Mouse (Mus musculus) erythroblast, embryonic 14.5 days (primary cell): ENCODE results near the gene Pkig. TPM values are rescaled to one million over a fixed set of nuclear protein-coding genes. Genes with fewer than 3 reads are reported as not detected.
A peak's percentile ranks its signal among the peaks of the same experiment; 100 is the strongest.
"Not testable (repeated sequence)": the region's sequence is repeated elsewhere in the genome, so short reads cannot be mapped to it uniquely, and the experiment has no call there.

Experiments used
- H3K27me3 ChIP-seq: 2 replicates; pipeline ENCODE4 v1.6.1; 2012; ENCODE audit warnings: inconsistent platforms; ENCODE audit not compliant: control insufficient read depth
- H3K36me3 ChIP-seq: 2 replicates; pipeline ENCODE4 v1.6.1; 2012; ENCODE audit warnings: mild to moderate bottlenecking, inconsistent platforms; ENCODE audit not compliant: control insufficient read depth
- H3K4me1 ChIP-seq: 2 replicates; pipeline ENCODE4 v1.6.1; 2012; ENCODE audit warnings: inconsistent platforms; ENCODE audit not compliant: control insufficient read depth
- H3K4me3 ChIP-seq: replicated peaks from 2 replicates; pipeline ENCODE3; 2012; ENCODE audit warnings: moderate library complexity, mild to moderate bottlenecking, inconsistent platforms
- H3K9me3 ChIP-seq: 2 replicates; pipeline ENCODE4 v1.6.1; 2012; ENCODE audit warnings: low read length, inconsistent platforms, mixed read lengths; ENCODE audit not compliant: control insufficient read depth
- GATA1 ChIP-seq: IDR thresholded peaks from 2 replicates; pipeline ENCODE4 v1.6.1; 2012; ENCODE audit warnings: low read length, inconsistent platforms, mixed read lengths
- TAL1 ChIP-seq: IDR thresholded peaks from 3 replicates; pipeline ENCODE4 v1.6.1; 2012; ENCODE audit warnings: low read length, inconsistent platforms, mixed read lengths
- polyA plus RNA-seq: library from polyadenylated mRNA; stranded (reverse); fragments of >175 nt; gene quantifications from 2 replicates; pipeline ENCODE4 v1.2.3, GENCODE M21; 2012

Pkig gene
- polyA plus RNA-seq, 1 experiment: 157 TPM

- no peak overlapping the region for H3K4me3 ChIP-seq
- TF ChIP-seq TAL1: no peak
- no peak for TF ChIP-seq GATA1
- H3K4me1 ChIP-seq: peaks cover 85% of the 10 kb centered on the region
- H3K36me3 ChIP-seq: peaks cover 11% of the 10 kb centered on the region
- no peaks in the 10 kb centered on the region for H3K27me3 ChIP-seq
- no peaks in the 10 kb centered on the region for H3K9me3 ChIP-seq
These were observed 28.7 kb downstream of the Pkig start for GRCm38 (mm10) chr2:163686886-163687285.

GRCm38 (mm10) chr2:163688377-163688776, 30.2 kb downstream of the Pkig start:
- not testable (repeated sequence) for H3K9me3 ChIP-seq, H3K4me3 ChIP-seq, H3K27me3 ChIP-seq
- Histone ChIP-seq H3K4me1 (peaks cover 90% of the 10 kb centered on the region), H3K36me3 (peaks cover 11% of the 10 kb centered on the region)

GRCm38 (mm10) chr2:163689771-163690170, 31.6 kb downstream of the Pkig start:
- Histone ChIP-seq H3K9me3 (no peaks in the 10 kb centered on the region), H3K4me1 (peaks cover 95% of the 10 kb centered on the region), H3K4me3 (no peak overlapping the region), H3K36me3 (peaks cover 20% of the 10 kb centered on the region), H3K27me3 (no peaks in the 10 kb centered on the region)
- TF ChIP-seq TAL1 (no peak), GATA1 (no peak)

- no peak overlapping the region for H3K4me3 ChIP-seq
- H3K27me3 ChIP-seq: no peaks in the 10 kb centered on the region
- H3K36me3 ChIP-seq: peaks cover 20% of the 10 kb centered on the region
- TF ChIP-seq GATA1 (no peak), TAL1 (no peak)
- peaks cover 93% of the 10 kb centered on the region for H3K4me1 ChIP-seq
- no peaks in the 10 kb centered on the region for H3K9me3 ChIP-seq
These were observed 32.5 kb downstream of the Pkig start for GRCm38 (mm10) chr2:163690409-163691304.

- H3K36me3 ChIP-seq: peaks cover 22% of the 10 kb centered on the region
- H3K4me1 ChIP-seq: peaks cover 93% of the 10 kb centered on the region
- no peak overlapping the region for H3K4me3 ChIP-seq
- no peaks in the 10 kb centered on the region for H3K9me3 ChIP-seq
- H3K27me3 ChIP-seq: no peaks in the 10 kb centered on the region
- no peak for TF ChIP-seq TAL1
- TF ChIP-seq GATA1: no peak
These were observed 33.8 kb downstream of the Pkig start for GRCm38 (mm10) chr2:163691846-163692605.

- H3K36me3 ChIP-seq: peaks cover 25% of the 10 kb centered on the region
- no peaks in the 10 kb centered on the region for H3K9me3 ChIP-seq
- no peaks in the 10 kb centered on the region for H3K27me3 ChIP-seq
- peaks cover 95% of the 10 kb centered on the region for H3K4me1 ChIP-seq
- TF ChIP-seq GATA1 (no peak), TAL1 (no peak)
- peak overlapping the region; percentile 6 for H3K4me3 ChIP-seq
These were observed 34.9 kb downstream of the Pkig start for GRCm38 (mm10) chr2:163692873-163693612.

- Histone ChIP-seq H3K9me3 (no peaks in the 10 kb centered on the region), H3K27me3 (no peaks in the 10 kb centered on the region), H3K36me3 (peaks cover 30% of the 10 kb centered on the region), H3K4me3 (no peak overlapping the region), H3K4me1 (peaks cover 95% of the 10 kb centered on the region)
- TF ChIP-seq GATA1: no peak
- no peak for TF ChIP-seq TAL1
These were observed 35.6 kb downstream of the Pkig start for GRCm38 (mm10) chr2:163693716-163694314.

- Histone ChIP-seq H3K36me3 (peaks cover 28% of the 10 kb centered on the region), H3K4me3 (no peak overlapping the region), H3K9me3 (no peaks in the 10 kb centered on the region), H3K4me1 (peaks cover 77% of the 10 kb centered on the region), H3K27me3 (no peaks in the 10 kb centered on the region)
- no peak for TF ChIP-seq GATA1
- TF ChIP-seq TAL1: no peak
These were observed 38.6 kb downstream of the Pkig start for GRCm38 (mm10) chr2:163696763-163697162.
